In genomic region chr11:94968187-94968586, GRCm38 (mm10) we compare ENCODE assay signal across 22 mouse cellular contexts. TPM values are rescaled to one million over a fixed set of nuclear protein-coding genes. Genes with fewer than 3 reads are reported as not detected.
"Had no signal": no experiment of that assay in that cellular context is flagged by ENCODE, and none has a peak within 500 bp of the region (broad histone marks: within the 10 kb centered on the region; RNA-seq: fewer than 3 reads in every experiment).

No protein-coding gene starts in this region.

- H3K4me1 ChIP-seq: limb, embryonic 12.5 days; liver, embryonic 13.5 days; lung, embryonic 15.5 days; midbrain, embryonic 15.5 days had no signal

- H3K36me3 ChIP-seq: limb, embryonic 12.5 days; liver, embryonic 13.5 days; lung, embryonic 15.5 days; midbrain, embryonic 15.5 days had no signal

- H3K4me2 ChIP-seq: limb, embryonic 12.5 days; liver, embryonic 13.5 days; lung, embryonic 15.5 days; midbrain, embryonic 11.5 days; midbrain, embryonic 15.5 days had no signal

- H3K27ac ChIP-seq: left cerebral cortex, adult 2 months; limb, embryonic 12.5 days; liver, embryonic 13.5 days; lung, embryonic 15.5 days; macrophage; midbrain, embryonic 15.5 days; stomach, postnatal 0 days had no signal

- H3K9ac ChIP-seq: limb, embryonic 12.5 days; liver, embryonic 13.5 days; liver, postnatal 0 days; lung, embryonic 15.5 days; midbrain, embryonic 15.5 days had no signal

- H3K4me3 ChIP-seq: left cerebral cortex, adult 2 months; limb, embryonic 12.5 days; liver, embryonic 13.5 days; lung, embryonic 15.5 days; megakaryocyte, embryonic 14.5 days; midbrain, embryonic 15.5 days had no signal

- ATAC-seq: liver, postnatal 0 days; midbrain, embryonic 15.5 days had no signal

- H3K27me3 ChIP-seq: lung, embryonic 15.5 days; midbrain, embryonic 15.5 days had no signal

- DNase-seq: kidney, postnatal 10 days; kidney, postnatal 4 days; liver; liver, embryonic 13.5 days; liver, postnatal 0 days; lung, postnatal 14 days; right cerebral cortex, postnatal 25 days; thymus, adult 2 months; thymus, postnatal 36 days had no signal

- H3K9me3 ChIP-seq: limb, embryonic 12.5 days; liver, embryonic 13.5 days; lung, embryonic 15.5 days; megakaryocyte, embryonic 14.5 days; midbrain, embryonic 15.5 days had no signal

RNA-seq across cellular contexts. Expression of gene Hils1, which starts 0.8 kb away (rescaled TPM):
- total RNA-seq: layer of hippocampus, adult 8-10 months; layer of hippocampus, postnatal 25 days; left cerebral cortex, adult 2 months; left cerebral cortex, postnatal 25 days had no signal
- polyA plus RNA-seq: kidney, embryonic 14.5 days; limb, embryonic 12.5 days; liver, embryonic 13.5 days; liver, postnatal 0 days; lung, embryonic 15.5 days; macrophage; midbrain, embryonic 11.5 days; midbrain, embryonic 15.5 days; neural tube, embryonic 14.5 days; stomach, postnatal 0 days had no signal

RNA-seq across cellular contexts. Expression of gene Sgca, which starts 7.9 kb away (rescaled TPM):
- polyA plus RNA-seq: macrophage; midbrain, embryonic 11.5 days; midbrain, embryonic 15.5 days; neural tube, embryonic 14.5 days had no signal
